15 mouse cellular contexts compared by ENCODE assay signal in genomic region chr8:125395032-125395431, GRCm38 (mm10).
DNase-seq lines count a peak whose midpoint lies in the region; ATAC-seq and TF ChIP-seq lines count a peak whose summit lies in the region.
"Had no signal": no experiment of that assay in that cellular context is flagged by ENCODE, and none has a peak within 500 bp of the region (broad histone marks: within the 10 kb centered on the region; RNA-seq: fewer than 3 reads in every experiment).

No protein-coding gene starts in this region.

- TF ChIP-seq POLR2A in cerebellum, adult 2 months (IDR thresholded peaks at IDR 0.05; ENCODE audit: borderline replicate concordance, insufficient read depth, low read length) = no peak

- no peaks in the 10 kb centered on the region for H3K27me3 ChIP-seq in forebrain, embryonic 14.5 days (replicated peaks; ENCODE audit: control insufficient read depth, insufficient read depth, low read length)
- H3K27me3 ChIP-seq in forebrain, postnatal 0 days (ENCODE audit: insufficient read depth, low read length) = no peaks in the 10 kb centered on the region
- H3K27me3 ChIP-seq in cerebellum, adult 2 months (ENCODE audit: control insufficient read depth, insufficient read depth, low read length) = no peaks in the 10 kb centered on the region
- H3K27me3 ChIP-seq in embryonic facial prominence, embryonic 15.5 days = no peaks in the 10 kb centered on the region
- H3K27me3 ChIP-seq: heart, embryonic 13.5 days; Patski had no signal

- H3K9me3 ChIP-seq in forebrain, embryonic 14.5 days (replicated peaks; ENCODE audit: control insufficient read depth, low read length) = no peaks in the 10 kb centered on the region
- no peaks in the 10 kb centered on the region for H3K9me3 ChIP-seq in forebrain, postnatal 0 days (ENCODE audit: low read length)
- H3K9me3 ChIP-seq in embryonic facial prominence, embryonic 15.5 days (replicated peaks) = no peaks in the 10 kb centered on the region
- H3K9me3 ChIP-seq: heart, embryonic 13.5 days had no signal

- no peaks in the 10 kb centered on the region for H3K36me3 ChIP-seq in forebrain, embryonic 14.5 days (ENCODE audit: control insufficient read depth, insufficient read depth, low read length)
- no peaks in the 10 kb centered on the region for H3K36me3 ChIP-seq in forebrain, postnatal 0 days (ENCODE audit: insufficient read depth)
- H3K36me3 ChIP-seq in embryonic facial prominence, embryonic 15.5 days = no peaks in the 10 kb centered on the region
- H3K36me3 ChIP-seq: heart, embryonic 13.5 days had no signal

- no peak overlapping the region for H3K9ac ChIP-seq in forebrain, embryonic 14.5 days (ENCODE audit: low read length)
- no peak overlapping the region for H3K9ac ChIP-seq in forebrain, postnatal 0 days
- H3K9ac ChIP-seq in embryonic facial prominence, embryonic 15.5 days = no peak overlapping the region
- H3K9ac ChIP-seq: heart, embryonic 13.5 days; liver, postnatal 0 days had no signal

- TF ChIP-seq CTCF in forebrain, postnatal 0 days (IDR thresholded peaks at IDR 0.05; ENCODE audit: low read depth) = no peak
- TF ChIP-seq CTCF in cerebellum, adult 2 months (IDR thresholded peaks at IDR 0.05; ENCODE audit: borderline replicate concordance, insufficient read depth, low read depth, low read length) = no peak

- WGBS in forebrain, embryonic 14.5 days = 38% methylated on average over 8 of the region's 8 CpGs
- WGBS in forebrain, postnatal 0 days = 52% methylated on average over 8 of the region's 8 CpGs
- 10% methylated on average over 8 of the region's 8 CpGs for whole genome bisulfite sequencing in cerebellum, adult 2 months
- whole genome bisulfite sequencing in embryonic facial prominence, embryonic 15.5 days = 64% methylated on average over 8 of the region's 8 CpGs

- peak; percentile 76 for ATAC-seq in forebrain, embryonic 14.5 days
- ATAC-seq in forebrain, postnatal 0 days = no peak
- peak; percentile 67 for ATAC-seq in embryonic facial prominence, embryonic 15.5 days (ENCODE audit: insufficient number of reproducible peaks, low FRiP score, low TSS enrichment, low read depth)
- ATAC-seq: inflammation-experienced regulatory T-cells, adult 6 months; liver, postnatal 0 days; Patski had no signal

- no peak overlapping the region for H3K4me2 ChIP-seq in forebrain, embryonic 14.5 days (ENCODE audit: low read length)
- no peak overlapping the region for H3K4me2 ChIP-seq in forebrain, postnatal 0 days (ENCODE audit: low read depth)
- no peak overlapping the region for H3K4me2 ChIP-seq in embryonic facial prominence, embryonic 15.5 days (replicated peaks)
- H3K4me2 ChIP-seq: heart, embryonic 13.5 days; midbrain, embryonic 11.5 days had no signal

- H3K4me3 ChIP-seq in forebrain, embryonic 14.5 days (ENCODE audit: low read depth, low read length) = no peak overlapping the region
- H3K4me3 ChIP-seq in forebrain, postnatal 0 days (ENCODE audit: low read depth, low read length) = no peak overlapping the region
- H3K4me3 ChIP-seq in cerebellum, adult 2 months (replicated peaks; ENCODE audit: insufficient read depth, low read depth, low read length) = no peak overlapping the region
- H3K4me3 ChIP-seq in embryonic facial prominence, embryonic 15.5 days (replicated peaks) = no peak overlapping the region
- H3K4me3 ChIP-seq: heart, embryonic 13.5 days; left cerebral cortex, adult 2 months; myocyte had no signal

- DNase-seq in forebrain, embryonic 14.5 days (ENCODE audit: low spot score) = peak; percentile 75
- DNase-seq in forebrain, postnatal 0 days = no peak
- DNase-seq in brain, adult 2 months (ENCODE audit: low read depth, low spot score) = peak; percentile 89
- DNase-seq in cerebellum, adult 2 months = peak; percentile 72 to 81
- DNase-seq in layer of hippocampus, postnatal 10 days (ENCODE audit: low spot score in 2 of 2) = no peak
- DNase-seq in adrenal gland, adult 2 months = no peak
- DNase-seq: liver, postnatal 0 days; thymus, postnatal 25 days had no signal

- H3K27ac ChIP-seq in forebrain, embryonic 14.5 days (ENCODE audit: low read depth, low read length) = peak overlapping the region; percentile 21; the same call in 1 of the 2 replicates
- H3K27ac ChIP-seq in forebrain, postnatal 0 days (ENCODE audit: low read depth, low read length) = no peak overlapping the region
- no peak overlapping the region for H3K27ac ChIP-seq in cerebellum, adult 2 months (ENCODE audit: insufficient read depth, low read length)
- no peak overlapping the region for H3K27ac ChIP-seq in embryonic facial prominence, embryonic 15.5 days (replicated peaks)
- H3K27ac ChIP-seq: heart, embryonic 13.5 days; left cerebral cortex, adult 2 months had no signal

- H3K4me1 ChIP-seq in forebrain, embryonic 14.5 days (ENCODE audit: control insufficient read depth, insufficient read depth, low read length) = peaks cover 25% of the 10 kb centered on the region
- peaks cover 8% of the 10 kb centered on the region for H3K4me1 ChIP-seq in forebrain, postnatal 0 days (ENCODE audit: insufficient read depth)
- H3K4me1 ChIP-seq in cerebellum, adult 2 months (ENCODE audit: control insufficient read depth, insufficient read depth, low read length) = peaks cover 31% of the 10 kb centered on the region
- H3K4me1 ChIP-seq in embryonic facial prominence, embryonic 15.5 days = peaks cover 19% of the 10 kb centered on the region

Comparison
In these comparisons a context has a peak if more than half of its experiments do, and no peak if none do; other contexts are left out.
1. DNase-seq: peak in forebrain, embryonic 14.5 days (single experiment), brain, adult 2 months (single experiment) and cerebellum, adult 2 months (2 of 2); none in forebrain, postnatal 0 days (single experiment), layer of hippocampus, postnatal 10 days (0 of 2) and adrenal gland, adult 2 months (single experiment).